15 mouse cellular contexts compared by ENCODE assay signal in the genomic region with DNA sequence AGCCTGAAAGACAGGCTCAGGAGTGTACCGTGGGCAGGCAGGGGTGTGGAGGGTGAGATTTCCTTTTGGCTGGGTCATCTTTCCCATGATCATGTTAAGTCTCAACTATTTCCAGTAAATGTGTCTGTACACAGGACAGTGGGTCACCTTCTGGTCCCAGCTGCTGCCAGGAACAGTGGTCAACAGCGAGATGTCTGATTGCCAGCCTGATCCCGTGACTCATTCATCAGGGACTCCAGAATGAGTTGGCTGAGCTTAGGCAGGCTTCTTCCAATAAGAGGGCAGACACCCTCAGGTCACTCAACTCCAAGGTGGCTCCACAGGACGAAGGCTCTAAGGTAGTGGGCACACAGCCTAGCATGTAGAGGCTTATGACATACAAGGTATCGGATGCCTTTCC.
DNase-seq lines count a peak whose midpoint lies in the region; ATAC-seq and TF ChIP-seq lines count a peak whose summit lies in the region.
"Had no signal": no experiment of that assay in that cellular context is flagged by ENCODE, and none has a peak within 500 bp of the region (broad histone marks: within the 10 kb centered on the region; RNA-seq: fewer than 3 reads in every experiment).

No protein-coding gene starts in this region.

- peak overlapping the region; percentile 9; the same call in 1 of the 2 replicates for H3K27ac ChIP-seq in hindbrain, embryonic 10.5 days
- no peak overlapping the region for H3K27ac ChIP-seq in hindbrain, embryonic 12.5 days
- H3K27ac ChIP-seq: forebrain, embryonic 13.5 days; heart, embryonic 10.5 days; kidney, postnatal 0 days; layer of hippocampus, adult 2 months; liver, embryonic 14.5 days; midbrain, embryonic 13.5 days had no signal

- no peaks in the 10 kb centered on the region for H3K9me3 ChIP-seq in hindbrain, embryonic 10.5 days
- H3K9me3 ChIP-seq in hindbrain, embryonic 12.5 days (replicated peaks), result no peaks in the 10 kb centered on the region
- H3K9me3 ChIP-seq: forebrain, embryonic 13.5 days; heart, embryonic 10.5 days; midbrain, embryonic 13.5 days had no signal

- H3K27me3 ChIP-seq in hindbrain, embryonic 10.5 days (ENCODE audit: insufficient read depth, poor library complexity, severe bottlenecking), result peaks cover 7% of the 10 kb centered on the region; the same call in 1 of the 2 replicates
- H3K27me3 ChIP-seq in hindbrain, embryonic 12.5 days, result no peaks in the 10 kb centered on the region; the same call in 1 of the 2 replicates
- no peaks in the 10 kb centered on the region for H3K27me3 ChIP-seq in myocyte (ENCODE audit: control insufficient read depth, insufficient read depth, insufficient read length)
- H3K27me3 ChIP-seq: forebrain, embryonic 13.5 days; midbrain, embryonic 13.5 days had no signal

- H3K9ac ChIP-seq in hindbrain, embryonic 12.5 days, result no peak overlapping the region
- H3K9ac ChIP-seq: forebrain, embryonic 13.5 days; liver, embryonic 14.5 days; midbrain, embryonic 13.5 days had no signal

- no peak for ATAC-seq in hindbrain, embryonic 12.5 days (ENCODE audit: low FRiP score)
- ATAC-seq: forebrain, embryonic 13.5 days; midbrain, embryonic 13.5 days had no signal

- no peaks in the 10 kb centered on the region for H3K36me3 ChIP-seq in hindbrain, embryonic 10.5 days
- H3K36me3 ChIP-seq in hindbrain, embryonic 12.5 days, result no peaks in the 10 kb centered on the region
- no peaks in the 10 kb centered on the region for H3K36me3 ChIP-seq in myocyte (ENCODE audit: control insufficient read depth, insufficient read depth)
- H3K36me3 ChIP-seq: heart, embryonic 10.5 days; midbrain, embryonic 13.5 days had no signal

- peak; percentile 33 for DNase-seq in adrenal gland, postnatal 14 days
- no peak for DNase-seq in adrenal gland, postnatal 25 days
- no peak for DNase-seq in hindbrain, embryonic 10.5 days (ENCODE audit: low spot score)
- DNase-seq in MN1 (ENCODE audit: low spot score), result peak; percentile 21
- no peak for DNase-seq in left cerebral cortex, postnatal 25 days (ENCODE audit: low spot score in 2 of 2)
- DNase-seq: embryo, embryonic 11 days; thymus, postnatal 36 days had no signal

- no peak overlapping the region for H3K4me3 ChIP-seq in hindbrain, embryonic 10.5 days
- no peak overlapping the region for H3K4me3 ChIP-seq in hindbrain, embryonic 12.5 days
- no peak overlapping the region for H3K4me3 ChIP-seq in myocyte
- H3K4me3 ChIP-seq: forebrain, embryonic 13.5 days; heart, embryonic 10.5 days; layer of hippocampus, adult 2 months; midbrain, embryonic 13.5 days had no signal

- intact Hi-C loops in left cerebral cortex, postnatal 25 days (cut with DNase I), result no loop called here

- no peak overlapping the region for H3ac ChIP-seq in myocyte (ENCODE audit: control insufficient read depth, insufficient read length)

- TF ChIP-seq POLR2A in myocyte (IDR thresholded peaks at IDR 0.05; ENCODE audit: insufficient read length, low read depth), result no peak

- WGBS in hindbrain, embryonic 10.5 days, result 89% methylated on average over 5 of the region's 5 CpGs
- WGBS in hindbrain, embryonic 12.5 days, result 82% methylated on average over 5 of the region's 5 CpGs

- no peak overlapping the region for H3K4me2 ChIP-seq in hindbrain, embryonic 12.5 days (replicated peaks)
- no peak overlapping the region for H3K4me2 ChIP-seq in myocyte (ENCODE audit: low read depth)
- H3K4me2 ChIP-seq: forebrain, embryonic 13.5 days; midbrain, embryonic 13.5 days had no signal

- no peaks in the 10 kb centered on the region for H3K79me2 ChIP-seq in myocyte (ENCODE audit: control insufficient read depth, insufficient read depth)

- peaks cover 25% of the 10 kb centered on the region for H3K4me1 ChIP-seq in hindbrain, embryonic 10.5 days (replicated peaks)
- peaks cover 18% of the 10 kb centered on the region for H3K4me1 ChIP-seq in hindbrain, embryonic 12.5 days

TF ChIP-seq in myocyte, 11 proteins besides CTCF, POLR2A, EP300 and RAD21:
- no peak for TF ChIP-seq REST (IDR thresholded peaks at IDR 0.05; ENCODE audit: insufficient read depth, insufficient read length)
- TF ChIP-seq MYOD1 (IDR thresholded peaks at IDR 0.05; ENCODE audit: control insufficient read depth in 1 of 3, insufficient read length in 2 of 3, low read depth in 2 of 3), result peak in 2 of 3 experiments; percentile 17 to 81
- TF ChIP-seq TCF12 (IDR thresholded peaks at IDR 0.05; ENCODE audit: insufficient read depth, poor library complexity, severe bottlenecking), result no peak
- TF ChIP-seq MYOG (IDR thresholded peaks at IDR 0.05; ENCODE audit: control insufficient read depth in 1 of 3, insufficient read depth in 1 of 3, insufficient read length in 2 of 3, low read depth in 2 of 3), result peak in 2 of 3 experiments; percentile 37 to 82
- no peak for TF ChIP-seq SRF (IDR thresholded peaks at IDR 0.05; ENCODE audit: control insufficient read depth, insufficient read length, low read depth)
- no peak for TF ChIP-seq CEBPB (IDR thresholded peaks at IDR 0.05; ENCODE audit: insufficient read depth, poor library complexity, severe bottlenecking)
- TF ChIP-seq TCF3 (IDR thresholded peaks at IDR 0.05; ENCODE audit: insufficient read length, low read depth), result peak; percentile 35
- no peak for TF ChIP-seq USF1 (IDR thresholded peaks at IDR 0.05; ENCODE audit: low read depth)
- no peak for TF ChIP-seq E2F4 (IDR thresholded peaks at IDR 0.05; ENCODE audit: insufficient read depth)
- TF ChIP-seq MAX (IDR thresholded peaks at IDR 0.05; ENCODE audit: low read depth), result no peak
- TF ChIP-seq POLR2AphosphoS2 (IDR thresholded peaks at IDR 0.05; ENCODE audit: insufficient read length, low read depth), result no peak

Comparison
In these comparisons a context has a peak if more than half of its experiments do, and no peak if none do; other contexts are left out.
1. DNase-seq: peak in adrenal gland, postnatal 14 days (single experiment) and MN1 (single experiment); none in adrenal gland, postnatal 25 days (single experiment), hindbrain, embryonic 10.5 days (single experiment) and left cerebral cortex, postnatal 25 days (0 of 2).